Mouse (Mus musculus) liver, embryonic 16.5 days (tissue): ENCODE data around the gene Stra6l. TPM values are rescaled to one million over a fixed set of nuclear protein-coding genes. Genes with fewer than 3 reads are reported as not detected.

Experiments
- ATAC-seq: fragments of 200-750 bp; cut with Nextera tagmentation; 2 replicates; pipeline ENCODE4 v1.8.0; 2017; ENCODE audit warnings: low read depth, mild to moderate bottlenecking, moderate number of reproducible peaks, moderate library complexity
- H3K27ac ChIP-seq: fragments of 300-500 bp; sonication (generic); 2 replicates; pipeline ENCODE4 v1.5.1; 2014; ENCODE audit warnings: mild to moderate bottlenecking, low read length
- H3K27me3 ChIP-seq: fragments of 300-500 bp; sonication (generic); 2 replicates; pipeline ENCODE4 v1.6.1; 2014; ENCODE audit warnings: low read depth, low read length, mixed read lengths; ENCODE audit not compliant: control insufficient read depth, insufficient read depth
- H3K36me3 ChIP-seq: fragments of 300-500 bp; sonication (generic); 2 replicates; pipeline ENCODE4 v1.6.1; 2014; ENCODE audit warnings: mild to moderate bottlenecking; ENCODE audit not compliant: control insufficient read depth, insufficient read depth
- H3K4me1 ChIP-seq: fragments of 300-500 bp; sonication (generic); 2 replicates; pipeline ENCODE4 v1.6.1; 2014; ENCODE audit warnings: low read depth, low read length, mixed read lengths; ENCODE audit not compliant: control insufficient read depth
- H3K4me2 ChIP-seq: fragments of 300-500 bp; sonication (generic); 2 replicates; pipeline ENCODE4 v1.6.1; 2014; ENCODE audit warnings: low read depth, low read length, mixed read lengths
- H3K4me3 ChIP-seq: fragments of 300-500 bp; sonication (generic); 2 replicates; pipeline ENCODE4 v1.5.1; 2014; ENCODE audit warnings: low read depth, mild to moderate bottlenecking, low read length
- H3K9ac ChIP-seq: fragments of 300-500 bp; sonication (generic); 2 replicates; pipeline ENCODE4 v1.6.1; 2014; ENCODE audit warnings: low read depth, low read length
- H3K9me3 ChIP-seq: fragments of 300-500 bp; sonication (generic); replicated peaks from 2 replicates; pipeline ENCODE4 v1.6.1; 2016; ENCODE audit warnings: low read length; ENCODE audit not compliant: control insufficient read depth
- WGBS: fragments of 180-500 bp; shearing (Covaris S2); extraction: QIAGEN DNeasy Blood & Tissue Kit; methylation state at CpG from one replicate; pipeline ENCODE4 v1.1.7; 2014; ENCODE audit not compliant: insufficient replicate concordance; 5-methylcytosine and 5-hydroxymethylcytosine counted together
- polyA plus RNA-seq: library from polyadenylated mRNA; unstranded; fragments of >200 nt; fragmentation: Nextera tagmentation; extraction: Ambion mirVana; gene quantifications from 2 replicates; pipeline ENCODE4 v1.2.1, GENCODE M21; 2015

Gene Stra6l
- polyA plus RNA-seq, 1 experiment from 2014 or later = 9.4 TPM

DNA sequence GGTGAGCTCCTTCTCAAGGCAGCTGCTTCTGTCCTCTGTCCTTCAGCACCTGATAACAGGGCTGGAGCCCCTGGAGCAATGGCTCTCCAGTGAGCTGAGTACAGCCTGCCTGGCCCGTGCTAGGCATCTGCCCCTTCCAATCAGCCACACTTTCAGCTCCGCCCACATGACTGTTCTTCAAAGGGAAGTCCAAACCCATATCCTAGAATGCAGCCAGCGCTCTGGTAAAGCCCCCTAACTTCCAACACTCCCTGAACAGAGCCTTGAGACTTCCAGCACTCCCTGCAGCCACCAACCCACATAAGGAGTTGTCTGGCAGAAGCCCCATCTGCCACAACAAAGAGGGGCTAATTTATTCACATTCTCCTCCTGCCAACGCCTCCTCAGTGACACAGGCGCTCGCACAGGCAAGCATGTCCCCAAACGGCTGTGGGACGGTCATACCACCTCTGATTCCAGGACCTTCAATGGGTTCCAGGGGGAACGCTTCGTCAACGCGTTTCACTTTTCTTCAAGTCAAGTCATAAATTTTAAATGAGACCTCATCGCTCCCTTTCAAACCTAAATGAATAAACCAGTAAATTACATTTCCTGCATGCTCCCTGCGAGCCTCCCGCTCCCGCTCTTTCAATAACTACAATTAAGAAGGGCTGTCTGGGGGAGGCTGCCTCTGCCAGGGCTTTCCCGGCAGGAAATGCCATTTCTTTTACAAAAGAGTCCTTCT, 29.1 kb upstream of the Stra6l start:
- H3K36me3 ChIP-seq = no peaks in the 10 kb centered on the region
- no peak for ATAC-seq
- H3K4me2 ChIP-seq = peak overlapping the region; percentile 0; the same call in 1 of the 2 replicates
- H3K4me3 ChIP-seq = no peak overlapping the region
- H3K4me1 ChIP-seq = no peaks in the 10 kb centered on the region
- 4% methylated on average over 17 of the region's 17 CpGs for WGBS
- H3K27ac ChIP-seq = no peak overlapping the region
- H3K9ac ChIP-seq = no peak overlapping the region
- peaks cover 13% of the 10 kb centered on the region for H3K27me3 ChIP-seq
- H3K9me3 ChIP-seq = no peaks in the 10 kb centered on the region

DNA sequence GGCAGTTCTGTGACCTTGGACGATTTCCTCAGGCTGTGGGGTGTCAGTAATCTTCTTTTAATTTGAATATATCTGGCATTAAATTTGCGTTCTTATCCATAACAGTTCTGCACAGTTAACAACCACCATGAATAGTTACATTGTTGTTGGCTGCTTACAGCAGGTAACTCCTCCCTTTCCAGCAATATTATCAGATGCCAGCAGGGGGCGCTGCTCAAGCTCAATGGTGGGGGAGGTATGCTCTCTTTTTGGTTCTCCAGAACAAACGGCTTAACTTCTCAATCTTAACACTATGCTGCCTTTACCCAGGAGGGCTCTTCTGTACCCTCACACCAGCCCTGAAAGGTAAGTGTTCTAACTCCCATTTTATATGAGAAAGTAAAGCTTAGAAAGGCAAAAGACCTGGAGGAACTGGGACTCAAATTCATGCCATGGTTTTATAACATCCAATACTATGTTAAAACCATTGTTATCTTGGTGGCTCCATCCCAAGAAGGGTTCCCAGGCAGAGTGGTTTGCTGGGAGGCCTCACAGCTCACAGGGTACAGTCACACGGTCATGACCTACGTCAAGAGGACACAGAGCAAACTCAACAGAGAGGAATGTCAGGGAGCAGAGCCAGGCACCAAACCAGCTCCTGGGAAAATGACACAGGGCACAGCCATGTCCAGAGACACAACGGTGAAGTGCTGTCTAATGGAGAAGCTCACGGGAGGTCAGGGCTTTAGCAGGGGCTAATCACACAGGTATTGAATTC, 28.2 kb upstream of the Stra6l start:
- H3K4me3 ChIP-seq = no peak overlapping the region
- no peak for ATAC-seq
- H3K9ac ChIP-seq = no peak overlapping the region
- WGBS = 31% methylated on average over 8 of the region's 8 CpGs
- H3K27me3 ChIP-seq = peaks cover 22% of the 10 kb centered on the region
- H3K9me3 ChIP-seq = no peaks in the 10 kb centered on the region
- H3K4me2 ChIP-seq = no peak overlapping the region
- no peaks in the 10 kb centered on the region for H3K36me3 ChIP-seq
- no peaks in the 10 kb centered on the region for H3K4me1 ChIP-seq
- H3K27ac ChIP-seq = no peak overlapping the region

DNA sequence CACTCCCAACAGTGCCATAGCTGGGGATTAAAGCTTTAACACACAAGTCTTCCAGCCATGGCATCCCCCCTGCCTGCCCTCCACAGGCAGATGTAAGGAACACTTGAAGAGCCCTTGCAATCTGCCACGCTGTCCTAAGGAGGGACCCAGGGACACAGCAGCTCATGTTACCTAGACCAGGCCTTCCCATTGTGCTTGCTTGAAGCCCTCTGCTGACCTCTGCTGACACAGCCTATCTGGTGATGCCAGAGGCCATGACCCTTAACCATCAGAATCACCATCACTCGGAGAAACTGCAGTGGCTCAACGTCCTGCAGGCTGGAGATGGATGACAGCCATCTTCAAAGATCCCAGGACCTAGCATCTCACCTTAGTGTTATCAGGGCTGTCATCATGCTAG, 26.5 kb upstream of the Stra6l start:
- no peaks in the 10 kb centered on the region for H3K4me1 ChIP-seq
- no peaks in the 10 kb centered on the region for H3K9me3 ChIP-seq
- H3K36me3 ChIP-seq = no peaks in the 10 kb centered on the region
- H3K27me3 ChIP-seq = peaks cover 39% of the 10 kb centered on the region
- H3K27ac ChIP-seq = no peak overlapping the region
- H3K4me3 ChIP-seq = no peak overlapping the region
- no peak overlapping the region for H3K9ac ChIP-seq
- no peak overlapping the region for H3K4me2 ChIP-seq
- ATAC-seq = no peak
- WGBS = 29% methylated on average over 3 of the region's 3 CpGs

DNA sequence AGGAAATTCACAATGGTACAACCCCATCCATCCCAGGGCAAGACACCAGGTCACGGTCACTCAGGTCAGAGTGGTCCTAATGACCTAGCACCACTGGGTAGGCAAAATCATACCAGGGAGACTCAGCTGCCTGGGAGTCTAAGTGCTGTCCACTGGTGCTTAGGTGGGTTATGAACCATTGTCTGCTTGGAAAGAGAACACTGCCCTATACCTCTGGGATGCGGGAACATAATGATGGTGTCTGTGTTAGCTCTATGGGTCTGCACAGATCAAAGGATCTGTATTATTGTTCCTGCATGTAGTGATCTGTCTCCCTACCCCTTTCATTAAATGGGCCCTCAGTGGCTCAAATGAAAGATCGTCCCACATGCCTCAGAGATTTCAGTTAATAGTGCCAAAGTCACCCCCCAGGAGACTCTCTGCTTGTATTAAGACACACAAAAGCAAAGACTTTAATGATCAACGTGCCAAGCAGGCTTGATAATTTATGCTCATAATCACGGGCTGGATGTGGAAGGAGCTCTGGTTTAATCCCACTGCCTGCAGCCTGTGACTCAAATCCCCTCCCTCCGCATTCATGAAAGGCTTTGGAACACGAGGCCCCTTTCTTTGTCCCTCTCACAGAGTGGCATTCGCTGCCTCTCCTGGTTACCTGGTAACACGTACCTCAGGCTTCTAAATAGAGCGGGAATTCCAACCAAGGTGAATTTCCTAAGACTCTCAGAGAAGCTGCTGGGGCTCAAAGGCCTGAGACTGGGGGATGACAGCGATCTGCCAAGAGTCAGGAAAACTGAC, 25.5 kb upstream of the Stra6l start:
- Histone ChIP-seq H3K27ac (no peak overlapping the region), H3K9me3 (no peaks in the 10 kb centered on the region), H3K27me3 (peaks cover 47% of the 10 kb centered on the region), H3K4me2 (no peak overlapping the region), H3K4me1 (no peaks in the 10 kb centered on the region), H3K36me3 (no peaks in the 10 kb centered on the region), H3K9ac (no peak overlapping the region), H3K4me3 (no peak overlapping the region)
- WGBS = 37% methylated on average over 11 of the region's 11 CpGs
- ATAC-seq = no peak

DNA sequence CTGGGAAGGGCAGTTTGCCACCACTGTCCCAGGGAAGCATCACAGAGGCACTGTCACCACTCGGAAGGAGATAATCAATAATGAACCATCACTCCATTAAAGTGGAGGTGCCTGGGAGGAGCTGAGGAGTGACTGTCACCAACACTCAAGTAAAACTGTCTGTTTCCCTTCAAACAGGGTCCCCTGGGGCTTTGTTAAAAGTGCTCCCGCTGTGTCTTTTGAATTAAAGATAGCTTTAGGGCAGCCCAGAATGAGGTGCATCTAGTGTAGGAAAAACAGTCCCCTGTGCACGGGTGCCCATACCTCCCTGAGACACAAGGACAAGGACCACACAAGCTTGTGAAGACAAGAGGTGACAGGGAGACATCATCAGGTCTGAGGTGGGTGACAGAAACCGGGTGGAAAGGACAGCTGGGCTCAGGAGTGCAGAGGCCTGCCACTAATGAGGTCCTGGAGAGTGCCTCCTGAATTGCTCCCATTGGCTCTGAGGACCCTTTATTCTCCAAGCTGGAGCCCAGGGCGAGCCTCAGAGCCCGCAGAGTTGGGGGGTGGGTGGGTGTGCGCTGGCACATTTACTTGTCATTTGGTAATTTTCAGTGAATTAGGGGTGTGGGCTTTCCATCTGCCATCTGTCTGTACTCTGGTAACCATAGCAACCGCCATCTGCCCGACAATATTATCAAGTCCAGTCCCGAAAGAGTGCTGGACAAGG, 24.3 kb upstream of the Stra6l start:
- Histone ChIP-seq H3K27ac (no peak overlapping the region), H3K9me3 (no peaks in the 10 kb centered on the region), H3K9ac (no peak overlapping the region), H3K27me3 (peaks cover 51% of the 10 kb centered on the region), H3K4me3 (no peak overlapping the region), H3K4me2 (no peak overlapping the region), H3K36me3 (no peaks in the 10 kb centered on the region), H3K4me1 (no peaks in the 10 kb centered on the region)
- WGBS = 8% methylated on average over 10 of the region's 10 CpGs
- ATAC-seq = no peak

DNA sequence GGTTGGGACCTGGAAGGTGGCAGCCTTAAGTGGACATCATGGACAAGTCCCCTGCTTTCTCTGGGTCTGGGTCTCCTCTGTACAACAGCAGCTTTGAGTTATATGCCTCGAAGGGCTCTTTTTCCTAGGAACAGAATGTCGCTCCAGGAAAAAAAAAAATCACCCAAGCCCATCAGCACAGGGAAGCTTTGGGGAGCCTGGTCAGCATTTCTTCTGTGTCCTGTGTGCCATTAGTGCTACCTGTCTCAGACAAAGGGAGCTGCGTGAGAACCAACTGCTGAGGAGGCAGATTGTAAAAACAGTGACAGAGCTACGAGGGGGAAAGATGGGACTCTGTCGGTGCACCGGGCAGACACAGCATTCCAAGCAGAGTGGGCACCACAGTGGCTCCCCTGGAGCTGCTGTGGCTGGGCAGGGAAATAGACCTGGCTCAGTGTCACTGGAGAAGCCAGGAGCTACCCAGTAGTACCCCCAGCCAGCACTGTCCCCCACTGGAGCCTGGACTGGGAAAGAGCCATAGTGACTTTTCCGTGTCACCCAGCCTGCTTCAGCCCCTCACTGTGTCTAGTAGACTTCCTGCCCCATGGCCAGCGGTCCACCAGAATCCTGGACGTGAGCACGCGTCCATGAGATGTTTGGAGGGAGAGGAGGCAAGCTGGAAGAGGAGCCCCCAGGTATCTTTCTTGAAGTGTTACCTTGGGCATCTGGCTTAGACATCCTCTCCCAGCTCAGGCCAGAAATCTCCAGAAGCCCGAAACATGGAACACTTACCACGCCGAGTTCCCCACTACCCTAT, 23.5 kb upstream of the Stra6l start:
- Histone ChIP-seq H3K4me1 (no peaks in the 10 kb centered on the region), H3K9ac (no peak overlapping the region), H3K36me3 (no peaks in the 10 kb centered on the region), H3K4me3 (no peak overlapping the region), H3K4me2 (no peak overlapping the region), H3K27me3 (peaks cover 54% of the 10 kb centered on the region), H3K9me3 (no peaks in the 10 kb centered on the region), H3K27ac (no peak overlapping the region)
- ATAC-seq = no peak
- 25% methylated on average over 14 of the region's 14 CpGs for WGBS

DNA sequence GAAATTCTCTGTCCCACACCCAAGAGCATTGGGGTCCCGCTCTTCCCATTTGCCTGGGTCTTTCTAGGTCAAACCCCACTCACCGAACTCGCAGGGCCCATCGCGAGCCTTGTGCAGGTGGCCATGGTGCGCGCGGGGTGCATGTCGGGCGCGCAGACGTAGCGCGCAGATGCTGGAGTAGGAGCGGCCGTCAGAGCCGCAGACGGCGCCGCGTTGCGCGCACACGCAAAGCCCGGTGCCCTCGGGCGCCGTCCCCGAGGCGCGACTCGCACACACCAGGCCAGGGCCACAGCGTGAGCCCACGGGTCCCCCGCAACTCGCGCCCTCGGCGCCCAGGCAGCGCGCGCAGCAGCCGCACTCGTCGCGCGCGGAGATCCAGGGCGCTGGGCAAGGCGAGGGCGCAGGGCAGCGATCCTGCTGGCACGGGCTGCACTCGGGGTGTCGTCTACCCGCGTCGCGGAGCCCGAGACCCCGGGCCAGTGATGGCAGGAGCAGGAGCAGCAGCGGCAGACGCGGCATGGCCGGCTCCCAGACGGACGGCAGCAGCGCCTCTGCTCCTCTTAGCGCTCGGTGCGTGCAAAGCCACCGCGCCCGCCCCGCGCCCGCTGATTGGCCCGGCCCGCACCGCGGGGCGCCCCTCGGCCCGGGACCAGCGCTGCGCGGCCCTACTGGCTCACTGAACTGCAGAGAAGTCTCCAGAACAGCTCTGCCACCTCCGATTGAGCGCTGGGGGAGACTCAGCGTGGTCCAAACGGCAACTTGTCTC, 22.0 kb upstream of the Stra6l start, which contains the start of gene Igfbpl1:
TSS of gene Igfbpl1 (minus strand) at position 649 of the 766 bp plus-strand sequence.
- Histone ChIP-seq H3K4me2 (0 out of 2 replicates have a peak within 1 kb of the TSS, but pooled peaks have one; percentile 2), H3K4me3 (0 out of 2 replicates have a peak within 1 kb of the TSS, but pooled peaks have one; percentile 8)
- ATAC-seq = no peak

More for the DNA sequence above, 22.0 kb upstream of the Stra6l start, which contains the start of gene Igfbpl1:
- 2% methylated on average over 89 of the region's 91 CpGs for WGBS
- Histone ChIP-seq H3K36me3 (no peaks in the 10 kb centered on the region), H3K27me3 (peaks cover 54% of the 10 kb centered on the region), H3K4me1 (no peaks in the 10 kb centered on the region), H3K9ac (no peak within 1 kb of the TSS), H3K9me3 (no peaks in the 10 kb centered on the region), H3K27ac (no peak within 1 kb of the TSS)
